Mouse (Mus musculus) heart, adult 2 months (tissue): ENCODE measurements around the gene Nppc. TPM values are rescaled to one million over a fixed set of nuclear protein-coding genes. Genes with fewer than 3 reads are reported as not detected.
A peak's percentile ranks its signal among the peaks of the same experiment; 100 is the strongest.

Experiments
- DNase-seq, 2 experiments: peaks; one replicate each; pipeline ENCODE4 v3.0.0; 2021
- H3K27ac ChIP-seq: fragments of 200-600 bp; 2 replicates; pipeline ENCODE4 v1.8.1; 2022
- H3K27me3 ChIP-seq: fragments of 200-500 bp; 2 replicates; pipeline ENCODE4 v1.6.1; 2012; ENCODE audit warnings: mild to moderate bottlenecking, low read length, inconsistent platforms, mixed read lengths; ENCODE audit not compliant: control insufficient read depth, insufficient read depth
- H3K36me3 ChIP-seq: fragments of 200-500 bp; 2 replicates; pipeline ENCODE4 v1.6.1; 2012; ENCODE audit warnings: low read length, inconsistent platforms; ENCODE audit not compliant: control insufficient read depth, insufficient read depth
- H3K4me1 ChIP-seq: fragments of 200-500 bp; 2 replicates; pipeline ENCODE4 v1.6.1; 2011; ENCODE audit warnings: low read length; ENCODE audit not compliant: control insufficient read depth, insufficient read depth
- H3K4me3 ChIP-seq: fragments of 200-600 bp; 2 replicates; pipeline ENCODE4 v1.8.1; 2022
- H3K79me2 ChIP-seq: fragments of 200-500 bp; replicated peaks from 2 replicates; pipeline ENCODE4 v1.6.1; 2012; ENCODE audit warnings: mild to moderate bottlenecking, inconsistent platforms, low read length, moderate library complexity, mixed read lengths; ENCODE audit not compliant: control insufficient read depth, insufficient read depth
- H3K9ac ChIP-seq: fragments of 200-500 bp; 2 replicates; pipeline ENCODE4 v1.6.1; 2012; ENCODE audit warnings: low read depth, mild to moderate bottlenecking, control low read depth, inconsistent platforms, low read length, mixed read lengths
- CTCF ChIP-seq: fragments of 200-600 bp; IDR thresholded peaks from 2 replicates; pipeline ENCODE4 v1.8.1; 2022; ENCODE audit warnings: antibody characterized with exemption, mild to moderate bottlenecking, moderate library complexity
- EP300 ChIP-seq: fragments of 200-500 bp; IDR thresholded peaks from 2 replicates; pipeline ENCODE4 v1.6.1; 2011; ENCODE audit warnings: low read depth, low read length, control low read depth; ENCODE audit not compliant: insufficient read depth
- WGBS: fragments of 180-500 bp; shearing (Covaris S2); methylation state at CpG from one replicate; pipeline ENCODE4 v1.1.7; 2018; 5-methylcytosine and 5-hydroxymethylcytosine counted together
- intact Hi-C: fragments of 180-260 bp; cut with DNase I; formaldehyde crosslinking; loops from one replicate; pipeline ENCODE4 v1.15.1; 2025
- microRNA-seq, 2 experiments: library from miRNA; unstranded; fragments of <30 nt; microRNA quantifications; one replicate each; pipeline ENCODE4 v1.2.0; 2021
- polyA plus RNA-seq: library from polyadenylated mRNA; depleted of rRNA; stranded (reverse); fragments of >200 nt; gene quantifications from 2 replicates; pipeline ENCODE4 v1.2.3, GENCODE M21; 2012; rRNA removed
- total RNA-seq, 2 experiments: library from RNA; stranded (reverse); gene quantifications; 2 replicates each; pipeline ENCODE4 v1.2.3; 2021

Gene Nppc
- total and polyA plus RNA-seq, 3 experiments: 0.14 TPM; not detected in 2

GRCm38 (mm10) chr1:86618454-86619125, 51.8 kb downstream of the Nppc start:
- intact Hi-C loops: loop anchor here (1.0 to 2.0 kb wide), 2 partner anchors 424 to 568 kb away; no protein-coding TSS in a partner anchor
- TF ChIP-seq CTCF (peak; percentile 85), EP300 (no peak)
- DNase-seq: peak; percentile 15 to 32
- Histone ChIP-seq H3K36me3 (no peaks in the 10 kb centered on the region), H3K27ac (no peak overlapping the region), H3K4me1 (no peaks in the 10 kb centered on the region), H3K9ac (no peak overlapping the region), H3K27me3 (no peaks in the 10 kb centered on the region), H3K79me2 (no peaks in the 10 kb centered on the region), H3K4me3 (no peak overlapping the region)
- 64% methylated on average over 10 of the region's 10 CpGs for WGBS

Small RNAs within 50 kb of the gene (microRNA-seq; reads per million reads assigned to microRNA genes)
- gene Gm22955: 0 reads per million in 2 experiments

Other genes with a start within 250 kb of the Nppc start
- not detected for gene Nmur1, start 244.3 kb downstream of the Nppc start, total RNA-seq
- not detected in 2 replicates for gene Nmur1, start 244.3 kb downstream of the Nppc start, polyA plus RNA-seq
- not detected for gene Tex44, start 244.2 kb downstream of the Nppc start, total RNA-seq
- 0.12 and 0.18 TPM in 2 replicates for gene Tex44, start 244.2 kb downstream of the Nppc start, polyA plus RNA-seq
- gene Ptma, start 143.8 kb downstream of the Nppc start, total RNA-seq: 100 to 1,000 TPM; 200 to 227 TPM
- 169 and 177 TPM in 2 replicates for gene Ptma, start 143.8 kb downstream of the Nppc start, polyA plus RNA-seq
- 10 to 100 TPM; 40.4 to 47.6 TPM for gene Pde6d, start 87.9 kb downstream of the Nppc start, total RNA-seq
- gene Pde6d, start 87.9 kb downstream of the Nppc start, polyA plus RNA-seq: 27.9 and 39.2 TPM in 2 replicates
- gene Cops7b, start 87.7 kb downstream of the Nppc start, total RNA-seq: 10 to 100 TPM; 11.2 to 12.0 TPM
- 18.2 and 22.4 TPM in 2 replicates for gene Cops7b, start 87.7 kb downstream of the Nppc start, polyA plus RNA-seq
- gene Dis3l2, start 33.2 kb upstream of the Nppc start, total RNA-seq: 10 to 100 TPM in 1 of 2 experiments, 1 to 10 TPM in 1; 9.0 to 10.2 TPM
- 7.8 and 11.1 TPM in 2 replicates for gene Dis3l2, start 33.2 kb upstream of the Nppc start, polyA plus RNA-seq